Mouse (Mus musculus): ENCODE data around the gene Ndc1.

DNA sequence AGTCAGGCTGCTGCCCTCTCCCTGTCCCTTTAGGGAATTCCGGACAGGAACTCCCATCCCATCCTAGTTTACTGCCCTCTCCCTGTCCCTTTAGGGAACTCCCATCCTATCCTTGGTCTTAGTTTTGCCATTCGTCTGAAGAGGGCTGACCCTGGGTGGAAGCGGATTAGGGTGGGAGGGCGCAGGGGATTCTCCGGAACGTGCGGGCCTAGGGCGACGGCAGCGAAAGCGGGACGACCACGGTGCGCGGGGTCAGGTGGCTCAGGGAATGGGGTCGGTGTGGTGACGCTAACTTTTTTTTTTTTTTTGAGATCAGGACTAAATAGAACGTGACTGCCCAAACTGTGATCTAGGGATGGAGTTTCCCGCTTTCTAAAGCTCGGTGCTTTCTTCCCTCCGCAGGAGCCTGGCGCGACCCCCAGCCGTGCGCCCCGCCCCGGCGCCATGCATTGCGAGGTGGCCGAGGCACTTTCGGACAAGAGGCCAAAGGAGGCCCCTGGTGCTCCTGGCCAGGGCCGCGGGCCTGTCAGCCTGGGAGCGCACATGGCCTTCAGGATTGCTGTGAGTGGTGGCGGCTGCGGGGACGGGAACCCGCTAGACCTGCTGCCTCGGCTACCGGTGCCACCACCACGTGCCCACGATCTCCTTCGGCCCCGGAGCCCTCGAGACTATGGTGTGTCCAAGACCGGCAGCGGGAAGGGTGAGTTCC is 67.8 kb downstream of the Ndc1 start:
- TF ChIP-seq CTCF (IDR thresholded peaks at IDR 0.05; ENCODE audit: insufficient read depth, low read length) (no peak), POLR2A (IDR thresholded peaks at IDR 0.05; ENCODE audit: borderline replicate concordance, extremely low read depth, low read depth, low read length) (no peak)

Data from lung, adult 2 months (tissue).